Mouse (Mus musculus) stomach, postnatal 0 days (tissue): ENCODE measurements around the gene Gm1673.

Experiments used
- CTCF ChIP-seq: IDR thresholded peaks from 2 replicates; pipeline ENCODE4 v1.5.1; 2016; ENCODE audit warnings: antibody characterized with exemption, low read depth, mild to moderate bottlenecking, moderate library complexity
- EP300 ChIP-seq: optimal IDR thresholded peaks from 2 replicates; pipeline ENCODE3; 2016; ENCODE audit warnings: antibody characterized with exemption

GRCm38 (mm10) chr5:33997829-33998504 is 14.7 kb downstream of the Gm1673 start:
- TF ChIP-seq CTCF = no peak
- TF ChIP-seq EP300 = no peak
